Comparison of ENCODE assay signal across 8 mouse cellular contexts in genomic region chr5:126733470-126733869, GRCm38 (mm10).
DNase-seq lines count a peak whose midpoint lies in the region; ATAC-seq and TF ChIP-seq lines count a peak whose summit lies in the region.

No protein-coding gene starts in this region.

- H3K36me3 ChIP-seq in limb, embryonic 10.5 days = no peaks in the 10 kb centered on the region
- H3K36me3 ChIP-seq in midbrain, embryonic 15.5 days (replicated peaks) = no peaks in the 10 kb centered on the region

- no peak overlapping the region for H3K9ac ChIP-seq in midbrain, embryonic 15.5 days

- H3K4me1 ChIP-seq in cortical plate, adult 2 months (ENCODE audit: control insufficient read depth, insufficient read depth, low read length) = no peaks in the 10 kb centered on the region
- H3K4me1 ChIP-seq in limb, embryonic 10.5 days = peaks cover 3% of the 10 kb centered on the region; the same call in 1 of the 2 replicates
- H3K4me1 ChIP-seq in midbrain, embryonic 15.5 days = peaks cover 11% of the 10 kb centered on the region

- WGBS in limb, embryonic 10.5 days = 7% methylated on average over 7 of the region's 15 CpGs
- 4% methylated on average over 5 of the region's 15 CpGs for WGBS in midbrain, embryonic 15.5 days

- DNase-seq in adrenal gland, adult 18-20 months (ENCODE audit: low spot score in 2 of 2) = peak; percentile 42 to 46
- peak; percentile 17 to 23 for DNase-seq in gastrocnemius, postnatal 36 days
- DNase-seq in kidney, adult 9 months = peak; percentile 33
- peak; percentile 83 for DNase-seq in limb, embryonic 10.5 days (ENCODE audit: low spot score)
- DNase-seq in telencephalon, adult 2 months (ENCODE audit: low read depth, low spot score) = peak; percentile 51
- DNase-seq in spleen, postnatal 36 days (ENCODE audit: low spot score in 2 of 2) = no peak

- intact Hi-C loops in gastrocnemius, postnatal 36 days (cut with DNase I) = no loop called here

- TF ChIP-seq POLR2A in cortical plate, adult 2 months (IDR thresholded peaks at IDR 0.05; ENCODE audit: extremely low read depth, insufficient read depth, low read length) = no peak

- H3K27ac ChIP-seq in cortical plate, adult 2 months (ENCODE audit: insufficient read depth, low read length) = no peak overlapping the region
- peak overlapping the region; percentile 78 for H3K27ac ChIP-seq in limb, embryonic 10.5 days
- peak overlapping the region; percentile 60; the same call in 1 of the 2 replicates for H3K27ac ChIP-seq in midbrain, embryonic 15.5 days

- no peaks in the 10 kb centered on the region for H3K27me3 ChIP-seq in limb, embryonic 10.5 days (ENCODE audit: low read depth, poor library complexity, severe bottlenecking)
- no peaks in the 10 kb centered on the region for H3K27me3 ChIP-seq in midbrain, embryonic 15.5 days (replicated peaks)

- peak overlapping the region; percentile 36 for H3K4me3 ChIP-seq in cortical plate, adult 2 months (ENCODE audit: insufficient read depth, low read length)
- H3K4me3 ChIP-seq in limb, embryonic 10.5 days = peak overlapping the region; percentile 36
- H3K4me3 ChIP-seq in midbrain, embryonic 15.5 days = 0 out of 2 replicates have a peak overlapping the region, but pooled peaks have one; percentile 23

- peak; percentile 69 for TF ChIP-seq CTCF in cortical plate, adult 2 months (IDR thresholded peaks at IDR 0.05; ENCODE audit: extremely low read depth, insufficient read depth, low read length)

- peak overlapping the region; percentile 54 for H3K4me2 ChIP-seq in midbrain, embryonic 15.5 days

- no peak for ATAC-seq in midbrain, embryonic 15.5 days (replicated peaks)

- no peaks in the 10 kb centered on the region for H3K9me3 ChIP-seq in limb, embryonic 10.5 days (replicated peaks)
- H3K9me3 ChIP-seq in midbrain, embryonic 15.5 days = no peaks in the 10 kb centered on the region

Comparison
In these comparisons a context has a peak if more than half of its experiments do, and no peak if none do; other contexts are left out.
1. DNase-seq: peak in adrenal gland, adult 18-20 months (2 of 2), gastrocnemius, postnatal 36 days (2 of 2), kidney, adult 9 months (single experiment), limb, embryonic 10.5 days (single experiment) and telencephalon, adult 2 months (single experiment); none in spleen, postnatal 36 days (0 of 2).
2. Peak in every context shown above with its lines, with median percentiles within 50 percentile points of each other: H3K4me3 ChIP-seq.